Mouse (Mus musculus): Measurements from ENCODE around the gene Tnfsf13. TPM values are rescaled to one million over a fixed set of nuclear protein-coding genes. Genes with fewer than 3 reads are reported as not detected.

Gene Tnfsf13
- total and polyA plus RNA-seq, 3 experiments, result 0.13 to 0.19 TPM; not detected in 1

DNA sequence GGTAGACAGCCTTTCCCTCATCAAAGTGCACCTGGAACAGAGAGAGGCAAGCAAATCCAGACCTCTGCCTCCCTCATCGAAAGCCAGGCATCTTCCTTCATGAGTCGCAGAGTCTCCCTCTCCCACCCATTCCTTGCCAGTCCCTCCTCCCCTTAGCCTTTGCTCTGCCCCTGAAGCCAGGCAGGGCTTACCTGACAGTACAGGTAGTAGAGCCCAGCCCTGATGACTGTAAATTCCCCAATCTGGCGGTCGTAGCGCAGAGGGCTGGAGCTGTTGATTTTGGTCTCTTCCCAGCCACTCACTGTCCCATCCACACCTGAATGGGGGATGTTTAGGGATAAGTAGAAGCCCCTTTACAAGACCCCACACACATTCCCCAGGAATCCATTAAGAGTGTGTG is 1.5 kb upstream of the Tnfsf13 start:
- H3K36me3 ChIP-seq (ENCODE audit: control insufficient read depth in 1 of 2, insufficient read depth in 2 of 2, low read length in 2 of 2), result peaks cover 0 to 3% of the 10 kb centered on the region in 2 experiments; a peak in 1 of 4 replicates
- H3K4me3 ChIP-seq (ENCODE audit: control insufficient read depth in 1 of 2, insufficient read depth in 1 of 2, low read depth in 2 of 2, low read length in 2 of 2), result no peak overlapping the region
- H3K9me3 ChIP-seq (replicated peaks; ENCODE audit: insufficient read depth, low read length), result no peaks in the 10 kb centered on the region
- H3K4me1 ChIP-seq (ENCODE audit: control insufficient read depth in 1 of 2, insufficient read depth in 2 of 2, low read length in 2 of 2), result peaks cover 0 to 6% of the 10 kb centered on the region in 2 experiments; a peak in 3 of 4 replicates
- H3K27ac ChIP-seq (ENCODE audit: control insufficient read depth, low read depth, low read length), result no peak overlapping the region
- no peak overlapping the region for H3K9ac ChIP-seq (ENCODE audit: control insufficient read depth, low read depth, low read length, poor library complexity, severe bottlenecking)
- peaks cover under 1% of the 10 kb centered on the region; the same call in 1 of the 2 replicates for H3K79me2 ChIP-seq (ENCODE audit: control insufficient read depth, insufficient read depth, low read length, poor library complexity)
- DNase-seq (ENCODE audit: low read depth, low spot score), result no peak
- TF ChIP-seq NRF1 (IDR thresholded peaks at IDR 0.05; ENCODE audit: insufficient read depth, low read depth, low read length, poor library complexity, severe bottlenecking), result no peak
- no peaks in the 10 kb centered on the region for H3K27me3 ChIP-seq (ENCODE audit: control insufficient read depth in 1 of 2, insufficient read depth in 2 of 2, low read length in 2 of 2)

DNA sequence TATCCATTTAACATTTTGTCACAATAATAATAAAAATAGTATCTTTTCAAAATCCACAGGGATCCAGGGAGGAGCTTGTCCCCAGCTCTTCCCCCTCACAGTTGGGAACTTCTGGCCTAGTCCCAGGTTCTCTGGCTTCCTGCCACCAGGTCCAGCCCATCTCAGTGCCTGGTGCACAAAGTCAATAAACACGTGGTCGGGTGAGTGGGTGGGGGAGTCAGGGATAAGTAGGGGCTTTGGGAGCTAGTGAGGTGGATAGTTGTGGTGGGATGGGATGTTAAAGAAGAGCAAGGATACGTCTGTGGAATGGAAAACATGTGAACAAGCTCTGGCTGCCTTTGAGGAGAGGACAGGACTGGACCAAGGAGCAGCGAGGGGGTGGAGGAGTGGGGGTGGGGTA is 793 bp upstream of the Tnfsf13 start:
- H3K27ac ChIP-seq (ENCODE audit: control insufficient read depth, low read depth, low read length), result no peak overlapping the region
- H3K4me3 ChIP-seq (ENCODE audit: control insufficient read depth in 1 of 2, insufficient read depth in 1 of 2, low read depth in 2 of 2, low read length in 2 of 2), result no peak overlapping the region
- H3K9me3 ChIP-seq (replicated peaks; ENCODE audit: insufficient read depth, low read length), result no peaks in the 10 kb centered on the region
- DNase-seq (ENCODE audit: low read depth, low spot score), result no peak
- H3K9ac ChIP-seq (ENCODE audit: control insufficient read depth, low read depth, low read length, poor library complexity, severe bottlenecking), result no peak overlapping the region
- H3K79me2 ChIP-seq (ENCODE audit: control insufficient read depth, insufficient read depth, low read length, poor library complexity), result peaks cover 5% of the 10 kb centered on the region
- TF ChIP-seq CHD2 (IDR thresholded peaks at IDR 0.05; ENCODE audit: low read length) (no peak), TCF12 (IDR thresholded peaks at IDR 0.05; ENCODE audit: low read depth, low read length) (no peak), GATA1 (IDR thresholded peaks at IDR 0.05; ENCODE audit: low read depth, low read length) (no peak), EP300 (IDR thresholded peaks at IDR 0.05; ENCODE audit: low read depth in 1 of 2, low read length in 2 of 2) (no peak), HCFC1 (IDR thresholded peaks at IDR 0.05; ENCODE audit: low read depth, low read length) (no peak), USF1 (IDR thresholded peaks at IDR 0.05; ENCODE audit: low read depth, low read length) (no peak), GABPA (IDR thresholded peaks at IDR 0.05; ENCODE audit: low read depth, low read length) (no peak), SIN3A (IDR thresholded peaks at IDR 0.05; ENCODE audit: low read length) (no peak), MAZ (IDR thresholded peaks at IDR 0.05; ENCODE audit: low read depth, low read length) (no peak), ETS1 (IDR thresholded peaks at IDR 0.05; ENCODE audit: low read depth, low read length) (no peak), NRF1 (IDR thresholded peaks at IDR 0.05; ENCODE audit: insufficient read depth, low read depth, low read length, poor library complexity, severe bottlenecking) (no peak), NELFE (IDR thresholded peaks at IDR 0.05; ENCODE audit: low read depth, low read length) (no peak), TAL1 (IDR thresholded peaks at IDR 0.05; ENCODE audit: low read length) (no peak), MAFK (IDR thresholded peaks at IDR 0.05; ENCODE audit: borderline replicate concordance, low read depth, low read length) (no peak)
- H3K36me3 ChIP-seq (ENCODE audit: control insufficient read depth in 1 of 2, insufficient read depth in 2 of 2, low read length in 2 of 2), result peaks cover 0 to 3% of the 10 kb centered on the region in 2 experiments; a peak in 1 of 4 replicates
- no peaks in the 10 kb centered on the region for H3K27me3 ChIP-seq (ENCODE audit: control insufficient read depth in 1 of 2, insufficient read depth in 2 of 2, low read length in 2 of 2)
- H3K4me1 ChIP-seq (ENCODE audit: control insufficient read depth in 1 of 2, insufficient read depth in 2 of 2, low read length in 2 of 2), result peaks cover 0 to 5% of the 10 kb centered on the region in 2 experiments; a peak in 3 of 4 replicates

DNA sequence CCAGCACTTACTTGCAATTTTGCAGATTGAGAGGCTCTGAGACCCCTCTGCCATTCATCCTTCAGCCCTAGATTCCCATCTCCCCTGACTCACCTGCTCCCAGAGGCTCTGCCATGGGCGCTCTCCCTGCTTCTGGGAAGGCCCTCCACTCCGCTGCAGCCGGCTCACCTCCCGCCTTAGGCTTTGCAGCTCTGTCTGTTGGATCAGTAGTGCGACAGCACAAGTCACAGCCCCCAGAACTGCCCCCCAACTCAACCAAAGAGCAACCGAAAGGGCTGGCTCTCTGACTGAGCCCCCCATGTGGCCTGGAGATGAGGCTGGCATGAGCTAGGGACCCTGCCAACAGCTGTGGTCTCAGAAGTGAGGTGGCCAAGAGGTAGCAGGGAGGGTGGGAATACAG is 648 bp downstream of the Tnfsf13 start:
- H3K27ac ChIP-seq (ENCODE audit: control insufficient read depth, low read depth, low read length), result no peak overlapping the region
- no peak overlapping the region for H3K4me3 ChIP-seq (ENCODE audit: control insufficient read depth in 1 of 2, insufficient read depth in 1 of 2, low read depth in 2 of 2, low read length in 2 of 2)

More for the DNA sequence above, 648 bp downstream of the Tnfsf13 start:
- TF ChIP-seq UBTF (IDR thresholded peaks at IDR 0.05; ENCODE audit: borderline replicate concordance, insufficient read depth, low read depth, low read length), result no peak
- TF ChIP-seq MYB (IDR thresholded peaks at IDR 0.05; ENCODE audit: low read depth, low read length), result no peak
- TF ChIP-seq TCF12 (IDR thresholded peaks at IDR 0.05; ENCODE audit: low read depth, low read length), result no peak
- TF ChIP-seq USF2 (IDR thresholded peaks at IDR 0.05; ENCODE audit: borderline replicate concordance in 1 of 2, insufficient read depth in 1 of 2, low read depth in 1 of 2, low read length in 2 of 2), result no peak
- Histone ChIP-seq H3K36me3 (ENCODE audit: control insufficient read depth in 1 of 2, insufficient read depth in 2 of 2, low read length in 2 of 2) (peaks cover 0 to 11% of the 10 kb centered on the region in 2 experiments; a peak in 2 of 4 replicates), H3K79me2 (ENCODE audit: control insufficient read depth, insufficient read depth, low read length, poor library complexity) (peaks cover 20% of the 10 kb centered on the region), H3K9ac (ENCODE audit: control insufficient read depth, low read depth, low read length, poor library complexity, severe bottlenecking) (no peak overlapping the region), H3K9me3 (replicated peaks; ENCODE audit: insufficient read depth, low read length) (no peaks in the 10 kb centered on the region), H3K4me1 (ENCODE audit: control insufficient read depth in 1 of 2, insufficient read depth in 2 of 2, low read length in 2 of 2) (peaks cover 4 to 12% of the 10 kb centered on the region in 2 experiments; a peak in 3 of 4 replicates), H3K27me3 (ENCODE audit: control insufficient read depth in 1 of 2, insufficient read depth in 2 of 2, low read length in 2 of 2) (no peaks in the 10 kb centered on the region)
- no peak for DNase-seq (ENCODE audit: low read depth, low spot score)

All from MEL (cell line).